Mouse (Mus musculus) E14TG2a.4 (cell line): ENCODE measurements around the gene Tpcn1.

ENCODE experiments used
- H3K27me3 ChIP-seq: 2 replicates; pipeline ENCODE4 v1.6.1; 2014; ENCODE audit warnings: low read length, control low read depth; ENCODE audit not compliant: insufficient read depth
- H3K36me3 ChIP-seq: 2 replicates; pipeline ENCODE4 v1.6.1; 2014; ENCODE audit warnings: low read length, control low read depth; ENCODE audit not compliant: insufficient read depth
- H3K4me1 ChIP-seq: replicated peaks from 2 replicates; pipeline ENCODE4 v1.6.1; 2014; ENCODE audit warnings: low read depth, low read length, control low read depth
- H3K4me3 ChIP-seq: replicated peaks from 2 replicates; pipeline ENCODE4 v1.5.1; 2014; ENCODE audit warnings: mild to moderate bottlenecking, low read length
- H3K9me3 ChIP-seq: 2 replicates; pipeline ENCODE4 v1.6.1; 2014; ENCODE audit warnings: low read length, control low read depth
- CTCF ChIP-seq: conservative IDR thresholded peaks from 2 replicates; pipeline ENCODE4 v1.5.1; 2014; ENCODE audit warnings: low read length
- NANOG ChIP-seq: IDR thresholded peaks from 2 replicates; pipeline ENCODE4 v1.6.1; 2014; ENCODE audit warnings: borderline replicate concordance, low read length, mixed read lengths
- POU5F1 ChIP-seq: IDR thresholded peaks from 2 replicates; pipeline ENCODE4 v1.6.1; 2014; ENCODE audit warnings: low read length, borderline replicate concordance

The Tpcn1 gene

DNA sequence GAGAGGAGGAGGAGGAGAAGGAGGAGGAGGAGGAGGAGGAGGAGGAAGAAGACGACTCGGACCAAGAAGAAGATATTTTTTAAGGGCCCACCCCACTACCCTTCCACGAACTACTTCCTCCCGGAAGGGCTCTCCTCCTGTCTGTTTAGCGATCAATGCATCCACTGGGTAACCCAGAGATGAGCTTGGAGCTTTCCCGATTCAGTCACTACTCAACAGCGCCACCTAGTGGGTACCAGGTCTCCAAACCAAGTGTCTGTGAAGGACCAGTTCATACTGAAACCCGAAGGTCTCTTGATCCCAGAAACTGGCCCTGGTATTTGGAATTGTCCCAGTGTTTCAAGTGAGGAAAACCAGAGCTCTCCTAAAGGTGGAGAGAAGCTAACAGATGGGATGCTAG is 17.2 kb upstream of the Tpcn1 start:
- TF ChIP-seq POU5F1 (no peak), CTCF (peak; percentile 82)

DNA sequence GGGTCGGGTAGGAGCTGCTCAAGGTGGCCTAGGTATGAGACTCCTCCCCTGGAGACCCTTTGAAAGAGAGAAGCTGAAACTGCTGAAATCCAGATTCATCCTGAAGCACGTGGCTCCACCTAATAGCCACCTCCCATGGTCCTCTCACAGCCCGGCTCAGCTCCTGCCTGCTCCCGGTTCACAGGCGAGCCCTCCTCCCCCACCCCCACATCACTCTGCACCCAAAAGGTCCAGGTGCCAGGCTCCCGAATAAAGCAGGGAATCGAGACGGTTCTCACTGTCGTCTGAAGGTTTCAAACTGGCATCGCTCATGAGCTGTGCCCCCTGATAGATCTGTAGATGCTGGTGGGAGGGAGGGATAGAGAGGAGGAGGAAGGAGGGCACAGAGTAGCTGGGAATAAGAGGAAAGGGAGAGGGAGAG is 16.8 kb upstream of the Tpcn1 start:
- peak overlapping the region; percentile 72 for H3K4me3 ChIP-seq
- H3K27me3 ChIP-seq, result no peaks in the 10 kb centered on the region
- H3K4me1 ChIP-seq, result peaks cover 77% of the 10 kb centered on the region
- TF ChIP-seq NANOG, result no peak
- H3K36me3 ChIP-seq, result peaks cover 32% of the 10 kb centered on the region
- no peaks in the 10 kb centered on the region for H3K9me3 ChIP-seq

More for the DNA sequence above, 17.2 kb upstream of the Tpcn1 start:
- Histone ChIP-seq H3K27me3 (no peaks in the 10 kb centered on the region), H3K9me3 (no peaks in the 10 kb centered on the region), H3K4me1 (peaks cover 78% of the 10 kb centered on the region), H3K4me3 (peak overlapping the region; percentile 74), H3K36me3 (peaks cover 35% of the 10 kb centered on the region)

DNA sequence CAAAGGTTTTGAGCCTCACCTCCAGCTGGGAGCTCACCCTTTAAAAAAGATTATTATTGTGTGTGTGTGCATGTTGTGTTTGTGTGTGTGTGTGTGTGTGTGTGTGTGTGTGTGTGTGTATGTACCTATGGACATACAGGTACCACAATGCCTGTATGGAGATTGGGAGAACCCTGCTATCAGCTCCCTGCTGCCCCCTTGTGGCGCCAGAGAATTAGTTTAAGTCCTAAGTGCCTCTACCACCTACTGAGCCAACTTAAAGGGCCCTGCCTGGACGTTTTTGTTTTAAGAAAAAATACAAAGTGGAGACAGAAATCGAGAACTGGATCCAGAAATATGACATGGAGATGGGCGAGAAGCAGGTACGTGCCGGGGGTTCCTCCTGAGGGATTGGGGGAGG is 16.4 kb upstream of the Tpcn1 start:
- H3K4me3 ChIP-seq, result peak overlapping the region; percentile 72
- no peak for TF ChIP-seq NANOG
- peak; percentile 68 for TF ChIP-seq CTCF
- H3K4me1 ChIP-seq, result peaks cover 73% of the 10 kb centered on the region
- no peaks in the 10 kb centered on the region for H3K27me3 ChIP-seq
- H3K36me3 ChIP-seq, result peaks cover 28% of the 10 kb centered on the region
- no peaks in the 10 kb centered on the region for H3K9me3 ChIP-seq

DNA sequence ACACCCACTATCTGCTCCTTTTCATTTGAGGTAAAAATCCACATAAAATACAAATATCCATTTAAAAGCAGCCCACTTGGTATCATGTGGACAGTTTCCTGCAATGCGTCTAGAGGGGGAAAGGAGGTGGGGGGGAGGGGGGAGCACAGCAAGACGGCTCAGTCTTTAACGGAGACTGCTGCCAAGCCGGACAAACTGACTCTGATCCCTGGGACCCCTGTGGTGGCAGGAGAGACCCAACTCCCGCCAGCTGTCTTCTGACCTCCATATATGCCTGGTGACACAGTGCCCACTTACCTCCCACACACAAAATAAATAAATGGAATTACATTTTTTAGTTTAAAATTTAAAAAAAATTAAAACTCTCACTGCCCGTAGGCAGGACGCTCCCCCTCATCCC is 15.0 kb upstream of the Tpcn1 start:
- no peak for TF ChIP-seq CTCF
- peaks cover 14% of the 10 kb centered on the region for H3K36me3 ChIP-seq
- no peaks in the 10 kb centered on the region for H3K9me3 ChIP-seq
- no peak overlapping the region for H3K4me3 ChIP-seq
- no peaks in the 10 kb centered on the region for H3K27me3 ChIP-seq
- peaks cover 61% of the 10 kb centered on the region for H3K4me1 ChIP-seq

DNA sequence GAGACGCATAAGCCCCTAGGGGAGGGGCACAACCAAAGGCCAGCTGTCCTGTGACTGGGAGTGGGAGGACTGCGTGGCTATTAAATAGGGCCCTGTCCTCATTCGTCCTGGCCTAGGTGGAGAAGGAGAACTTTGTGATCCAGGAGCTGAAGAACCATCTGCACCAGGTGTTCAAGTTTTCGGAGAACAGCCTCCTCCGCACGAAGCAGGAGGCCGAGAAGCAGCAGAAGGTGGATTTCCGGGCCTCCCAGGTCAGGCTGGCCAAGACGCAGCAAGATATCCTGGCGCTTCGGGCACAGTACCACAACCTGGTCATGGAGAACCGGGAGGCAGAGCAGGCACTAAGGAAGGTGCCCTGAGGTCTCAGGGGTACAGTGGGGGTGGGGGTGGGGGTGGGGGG is 13.7 kb upstream of the Tpcn1 start:
- Histone ChIP-seq H3K4me1 (peaks cover 48% of the 10 kb centered on the region), H3K4me3 (no peak overlapping the region), H3K27me3 (no peaks in the 10 kb centered on the region), H3K9me3 (no peaks in the 10 kb centered on the region), H3K36me3 (peaks cover 8% of the 10 kb centered on the region; the same call in 1 of the 2 replicates)
- TF ChIP-seq CTCF (no peak), NANOG (no peak), POU5F1 (no peak)

DNA sequence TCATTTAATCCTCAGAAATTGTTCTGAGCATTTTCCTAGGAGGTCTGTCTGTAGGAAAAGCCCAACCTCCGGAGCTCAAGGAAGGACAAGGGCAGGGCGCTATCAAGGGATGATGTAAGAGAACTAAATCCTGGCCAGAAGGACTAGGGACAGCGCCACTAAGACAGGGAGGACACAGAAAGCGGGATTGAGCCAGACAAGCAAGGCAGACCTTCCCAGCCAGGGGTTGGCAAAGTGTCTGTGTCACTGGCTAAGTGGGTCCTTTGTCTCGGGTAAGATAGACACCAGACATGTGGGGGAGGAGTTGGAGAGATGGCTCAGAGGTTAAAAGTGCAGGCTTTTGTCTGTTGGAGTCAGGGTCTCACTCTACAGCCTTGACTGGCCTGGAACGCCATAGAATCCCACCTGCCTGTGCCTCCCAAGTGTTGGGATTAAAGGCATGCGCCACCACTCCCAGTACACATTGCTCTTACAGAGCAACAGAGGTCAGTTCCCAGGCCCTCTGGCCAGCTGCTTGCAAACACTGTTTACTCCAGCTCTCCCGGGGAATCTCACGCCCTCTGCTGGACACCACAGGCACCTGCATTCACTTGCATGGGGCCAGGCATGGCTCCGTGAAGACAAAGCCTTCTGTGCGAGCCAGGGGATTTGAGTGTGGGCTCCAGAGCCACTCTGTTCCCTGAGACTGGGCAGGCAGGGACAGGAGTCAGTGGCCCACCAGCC is 12.6 kb upstream of the Tpcn1 start:
- peaks cover 8% of the 10 kb centered on the region; the same call in 1 of the 2 replicates for H3K36me3 ChIP-seq
- no peaks in the 10 kb centered on the region for H3K9me3 ChIP-seq

DNA sequence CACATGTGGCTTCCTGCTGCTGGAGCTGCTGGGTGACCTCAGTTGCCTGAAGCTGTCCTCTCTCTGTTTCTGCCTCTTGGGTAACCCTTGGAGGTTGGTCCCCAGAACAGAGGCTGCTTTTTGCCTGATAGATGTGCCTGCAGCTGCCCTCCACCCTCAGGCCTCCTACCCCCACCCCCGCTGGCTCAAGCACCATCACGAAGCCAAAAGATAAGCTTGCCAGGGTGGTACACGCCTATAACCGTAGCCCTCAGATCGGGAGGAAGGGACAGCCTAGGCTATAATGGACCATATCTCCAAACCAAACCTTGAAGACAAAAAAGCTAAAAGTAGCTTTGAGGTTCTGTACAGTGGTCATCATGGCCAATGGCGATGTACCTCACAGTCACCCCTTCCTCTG is 11.2 kb upstream of the Tpcn1 start:
- H3K36me3 ChIP-seq, result peaks cover 8% of the 10 kb centered on the region; the same call in 1 of the 2 replicates
- H3K4me3 ChIP-seq, result no peak overlapping the region
- no peaks in the 10 kb centered on the region for H3K9me3 ChIP-seq
- no peaks in the 10 kb centered on the region for H3K27me3 ChIP-seq
- peaks cover 28% of the 10 kb centered on the region for H3K4me1 ChIP-seq
- TF ChIP-seq POU5F1 (no peak), NANOG (no peak), CTCF (no peak)

More for the DNA sequence above, 12.6 kb upstream of the Tpcn1 start:
- Histone ChIP-seq H3K4me3 (no peak overlapping the region), H3K4me1 (peaks cover 38% of the 10 kb centered on the region), H3K27me3 (no peaks in the 10 kb centered on the region)
- no peak for TF ChIP-seq NANOG
- peak; percentile 96 for TF ChIP-seq CTCF
- TF ChIP-seq POU5F1, result no peak

DNA sequence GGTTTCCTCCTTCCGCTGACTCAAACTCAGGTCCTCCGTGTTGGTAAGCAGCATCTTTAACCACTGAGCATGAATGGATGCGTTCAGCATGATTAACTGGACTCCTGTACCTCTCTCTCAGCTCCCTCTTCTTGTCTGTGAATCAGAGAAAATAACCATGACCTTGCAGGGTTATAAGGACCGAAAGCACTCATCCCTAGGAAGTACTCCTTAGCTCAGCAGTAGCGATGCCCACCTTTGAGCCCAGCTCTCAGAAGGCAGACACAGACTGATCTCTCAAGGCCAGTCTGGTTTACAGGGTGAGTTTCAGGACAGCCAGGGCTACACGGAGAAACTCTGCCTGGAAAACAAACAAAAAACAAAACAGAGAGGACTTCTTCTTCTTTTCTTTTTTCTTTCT is 6.0 kb upstream of the Tpcn1 start:
- TF ChIP-seq CTCF (no peak), NANOG (no peak), POU5F1 (no peak)
- Histone ChIP-seq H3K36me3 (no peaks in the 10 kb centered on the region), H3K4me3 (no peak overlapping the region), H3K4me1 (peaks cover 16% of the 10 kb centered on the region), H3K9me3 (no peaks in the 10 kb centered on the region), H3K27me3 (no peaks in the 10 kb centered on the region)

DNA sequence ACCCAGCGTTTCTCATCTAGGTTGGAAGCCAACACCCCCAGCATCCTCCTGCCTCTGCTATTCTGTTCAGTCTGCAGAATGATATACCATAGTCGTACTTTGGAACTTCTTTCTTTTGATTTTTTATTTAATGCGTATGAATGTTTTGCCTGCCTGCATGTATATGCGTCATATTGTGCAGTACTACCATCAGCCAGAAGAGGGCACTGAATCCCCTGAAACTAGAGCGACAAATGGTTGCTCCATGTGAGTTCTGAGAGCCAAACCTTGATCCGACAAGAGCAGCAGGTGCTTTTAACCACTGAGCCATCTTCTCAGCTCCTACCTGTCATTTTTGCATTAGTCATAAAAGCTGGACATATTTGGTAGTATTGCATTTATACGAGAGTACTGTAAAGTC is 3.7 kb upstream of the Tpcn1 start:
- Histone ChIP-seq H3K4me3 (no peak overlapping the region), H3K9me3 (no peaks in the 10 kb centered on the region), H3K4me1 (peaks cover 32% of the 10 kb centered on the region), H3K36me3 (no peaks in the 10 kb centered on the region), H3K27me3 (0 out of 2 replicates have a peak, but pooled peaks cover 1% of the 10 kb centered on the region)
- peak; percentile 84 for TF ChIP-seq CTCF
- no peak for TF ChIP-seq NANOG
